Mouse (Mus musculus) E14TG2a.4 (cell line): ENCODE results near the gene Rasd2.

Experiments used
- CTCF ChIP-seq: conservative IDR thresholded peaks from 2 replicates; pipeline ENCODE4 v1.5.1; 2014; ENCODE audit warnings: low read length
- NANOG ChIP-seq: IDR thresholded peaks from 2 replicates; pipeline ENCODE4 v1.6.1; 2014; ENCODE audit warnings: borderline replicate concordance, low read length, mixed read lengths
- POU5F1 ChIP-seq: IDR thresholded peaks from 2 replicates; pipeline ENCODE4 v1.6.1; 2014; ENCODE audit warnings: low read length, borderline replicate concordance

DNA sequence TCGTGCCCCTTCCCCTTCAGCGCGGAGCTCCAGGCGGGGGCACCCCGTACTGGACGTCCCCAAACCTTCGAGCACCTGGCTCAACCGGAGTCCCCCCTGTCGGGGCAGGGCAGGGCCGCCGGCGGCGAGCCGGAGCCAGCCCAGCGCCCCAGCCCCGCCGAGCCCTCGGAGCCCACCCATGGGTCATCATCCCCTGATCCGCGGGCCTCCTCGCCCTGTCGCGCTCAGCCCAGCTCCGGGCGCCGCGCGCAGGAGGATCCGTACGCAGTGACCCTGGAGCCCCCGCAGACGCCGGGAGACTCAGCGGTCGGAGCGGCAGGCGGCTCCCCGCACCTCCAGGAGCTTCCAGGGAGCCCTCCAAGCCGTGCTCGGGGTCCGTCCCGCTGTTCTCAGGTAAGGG, at the start of gene Rasd2:
- no peak for TF ChIP-seq POU5F1
- TF ChIP-seq CTCF, result no peak
- TF ChIP-seq NANOG, result no peak
